Mouse (Mus musculus): ENCODE data around the gene Ppp1r3d.

Gene Ppp1r3d

GRCm38 (mm10) chr2:178414261-178415149 lies at the start of gene Ppp1r3d, which contains the start of gene Fam217b:
Ppp1r3d (minus strand) TSS chr2:178414472.
Fam217b (plus strand) TSS chr2:178414524.
- DNase-seq (ENCODE audit: low read depth, low spot score), result peak; percentile 38

DNA sequence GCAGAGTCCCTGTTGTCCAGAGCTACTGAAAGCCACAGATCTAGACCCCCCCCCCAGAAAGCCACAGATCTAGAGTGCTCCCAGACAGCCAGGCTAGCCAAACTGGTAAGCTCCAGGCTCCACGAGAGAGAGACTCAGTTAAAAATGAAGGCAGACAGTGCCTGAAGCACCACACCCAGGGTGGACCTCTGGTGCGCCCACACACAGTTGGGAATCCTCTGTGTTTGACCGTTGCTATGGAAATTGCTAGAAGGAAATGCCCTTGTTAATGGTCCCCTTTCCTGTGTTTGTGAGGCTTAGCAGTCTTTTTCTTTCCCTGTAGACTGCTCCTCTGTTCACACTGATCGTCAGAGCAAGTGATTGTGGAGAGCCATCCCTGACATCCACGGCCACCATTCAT lies 46.1 kb upstream of the Ppp1r3d start:
- no peak for DNase-seq (ENCODE audit: low read depth, low spot score)

GRCm38 (mm10) chr2:178457414-178457813 lies 43.1 kb upstream of the Ppp1r3d start:
- no peak for DNase-seq (ENCODE audit: low read depth, low spot score)

- DNase-seq (ENCODE audit: low read depth, low spot score), result peak; percentile 49
Measured at GRCm38 (mm10) chr2:178454664-178455516, 40.6 kb upstream of the Ppp1r3d start.

GRCm38 (mm10) chr2:178450961-178451360 lies 36.7 kb upstream of the Ppp1r3d start:
- DNase-seq (ENCODE audit: low read depth, low spot score), result no peak

- no peak for DNase-seq (ENCODE audit: low read depth, low spot score)
Measured at GRCm38 (mm10) chr2:178450236-178450635, 36.0 kb upstream of the Ppp1r3d start.

DNA sequence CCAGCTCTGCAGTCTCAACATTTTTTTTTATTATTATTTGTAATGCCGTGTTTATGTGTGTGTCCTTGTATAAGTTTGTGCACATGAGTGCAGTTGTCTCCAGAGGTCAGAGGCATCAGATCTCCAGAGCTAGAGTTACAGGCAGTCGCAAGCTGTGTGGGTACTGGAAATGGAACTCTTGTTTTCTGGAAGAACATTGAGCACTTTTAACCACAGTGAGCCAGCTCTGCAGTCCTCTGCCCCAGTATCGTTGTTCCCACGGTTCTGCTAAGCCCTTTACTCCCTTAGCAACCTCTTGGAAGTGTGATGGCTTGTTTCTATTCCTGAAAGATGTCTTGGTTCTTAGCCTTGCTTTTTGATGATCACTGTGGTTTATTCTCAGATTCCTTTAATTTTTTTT lies 35.1 kb upstream of the Ppp1r3d start:
- DNase-seq (ENCODE audit: low read depth, low spot score), result no peak

DNA sequence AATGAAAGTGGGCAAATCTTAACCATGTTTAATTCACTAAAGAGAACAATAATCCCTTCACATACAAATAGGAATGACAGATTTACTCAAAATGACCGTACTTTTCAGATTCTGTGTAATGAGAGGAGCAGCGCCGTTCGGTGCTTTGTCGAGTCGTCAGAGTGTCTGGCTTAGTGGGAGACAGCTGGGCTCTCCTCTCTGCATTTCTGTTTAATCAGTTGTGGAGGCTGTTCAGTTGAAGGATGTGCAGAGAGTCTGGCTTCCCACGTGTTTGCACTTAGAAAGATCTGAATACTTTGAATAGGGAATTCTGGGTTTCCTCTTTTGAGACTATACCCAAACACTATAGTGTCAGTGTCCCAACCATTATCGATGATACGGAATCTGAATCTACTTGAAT lies 23.0 kb upstream of the Ppp1r3d start:
- no peak for DNase-seq (ENCODE audit: low read depth, low spot score)

GRCm38 (mm10) chr2:178433903-178434302 lies 19.6 kb upstream of the Ppp1r3d start:
- DNase-seq (ENCODE audit: low read depth, low spot score), result no peak

GRCm38 (mm10) chr2:178433495-178433894 lies 19.2 kb upstream of the Ppp1r3d start:
- DNase-seq (ENCODE audit: low read depth, low spot score), result no peak

GRCm38 (mm10) chr2:178430231-178430630 lies 16.0 kb upstream of the Ppp1r3d start, which contains the start of gene Cdh26:
Cdh26 (plus strand) TSS chr2:178430531.
- DNase-seq (ENCODE audit: low read depth, low spot score), result no peak

DNA sequence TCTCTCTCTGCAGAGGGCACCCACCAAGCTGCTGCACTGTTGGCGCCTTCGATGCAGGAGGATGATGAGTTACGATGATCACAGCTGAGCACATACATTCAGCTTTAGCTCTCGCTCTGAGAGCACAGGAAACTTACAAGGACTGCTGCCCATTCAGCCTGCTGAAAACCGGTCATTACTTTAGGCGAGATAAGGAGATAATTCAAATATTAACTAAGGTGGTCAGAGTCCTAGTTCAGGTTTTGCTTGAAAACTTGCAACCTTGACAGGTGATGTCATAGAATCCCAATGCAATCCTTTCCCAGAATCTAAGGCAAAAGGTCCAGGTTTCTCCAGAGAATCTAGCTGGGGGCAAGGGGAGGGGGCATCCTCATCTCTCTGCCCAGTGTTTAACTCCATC lies 15.2 kb upstream of the Ppp1r3d start:
- DNase-seq (ENCODE audit: low read depth, low spot score), result no peak

DNA sequence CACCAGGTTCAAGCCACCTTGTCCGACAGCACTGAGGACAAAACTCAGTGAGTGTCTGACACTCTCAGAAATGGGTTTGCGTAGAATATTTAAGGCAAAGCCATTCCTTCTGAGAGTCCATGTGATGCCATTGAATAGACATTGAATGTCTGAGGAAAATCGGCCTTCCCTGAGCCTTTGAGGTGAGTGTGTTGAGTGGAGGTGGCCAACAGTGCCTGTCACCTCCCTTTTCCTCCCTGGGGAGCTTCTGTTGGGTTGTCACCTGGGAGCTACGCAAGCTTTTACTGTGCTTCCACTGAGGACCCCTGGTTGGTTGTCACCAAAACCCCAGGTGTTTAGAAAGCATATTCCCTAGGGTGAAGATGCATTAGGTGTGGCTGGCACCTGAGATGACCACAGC lies 14.4 kb upstream of the Ppp1r3d start:
- no peak for DNase-seq (ENCODE audit: low read depth, low spot score)

DNA sequence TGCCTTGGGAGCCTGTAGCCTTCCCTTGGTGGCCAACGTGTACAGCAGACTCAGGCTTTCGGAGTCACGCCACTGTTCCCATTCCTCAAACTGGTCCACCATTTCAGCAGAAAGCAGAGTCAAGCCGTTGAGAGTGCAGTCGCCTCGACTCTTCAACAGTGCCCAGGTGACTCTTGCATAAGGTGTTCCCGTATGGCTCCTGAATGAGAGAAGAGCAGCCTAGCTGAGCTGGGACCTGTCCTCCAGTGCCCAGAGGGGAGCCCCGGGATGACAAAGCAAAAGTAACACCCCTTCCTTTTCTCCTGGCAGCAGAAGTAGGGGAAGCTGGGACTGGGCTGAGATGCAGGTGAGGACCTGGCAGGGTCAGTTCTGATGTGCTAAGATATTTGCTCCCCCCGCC lies 13.9 kb upstream of the Ppp1r3d start:
- DNase-seq (ENCODE audit: low read depth, low spot score), result no peak

DNA sequence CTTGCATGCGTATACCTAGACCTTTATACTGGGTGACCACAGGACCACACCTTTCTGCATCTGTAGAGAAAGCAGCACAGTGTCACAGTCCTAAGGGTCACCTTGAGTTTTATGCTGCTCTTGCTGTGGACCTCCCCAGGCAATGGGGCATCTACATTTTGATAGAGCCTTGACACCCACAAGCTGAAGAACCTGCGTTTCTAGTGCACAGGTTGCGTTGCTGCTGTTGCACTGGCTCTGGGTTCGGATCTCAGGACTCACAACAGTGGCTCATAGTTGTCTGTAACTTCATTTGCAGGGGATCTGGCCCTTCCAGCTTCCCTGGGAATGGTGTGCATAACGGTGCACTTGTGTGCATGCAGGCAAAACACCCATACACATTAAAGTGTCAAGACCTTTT lies 12.9 kb upstream of the Ppp1r3d start:
- no peak for DNase-seq (ENCODE audit: low read depth, low spot score)

DNA sequence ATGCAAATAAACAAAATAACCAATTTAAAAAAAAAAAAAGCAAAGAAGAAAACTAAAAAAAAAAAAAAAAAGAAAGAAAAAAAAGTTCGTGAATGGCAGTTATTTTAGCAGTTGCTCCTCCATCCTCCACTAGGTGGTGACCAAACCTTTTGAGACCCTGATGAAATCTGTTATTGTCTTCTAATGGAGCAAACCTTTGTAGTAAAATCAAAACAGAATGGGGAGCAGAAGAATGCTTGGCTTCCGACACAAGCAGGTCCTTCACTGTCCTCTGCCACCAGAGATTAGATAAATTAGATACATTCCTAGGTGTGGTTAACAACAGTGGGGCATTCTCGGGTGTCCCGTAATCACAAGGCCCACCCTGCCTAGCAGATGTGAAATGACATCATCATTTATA lies 12.0 kb upstream of the Ppp1r3d start:
- peak; percentile 38 for DNase-seq (ENCODE audit: low read depth, low spot score)

- DNase-seq (ENCODE audit: low read depth, low spot score), result no peak
Measured at GRCm38 (mm10) chr2:178423223-178423622, 9.0 kb upstream of the Ppp1r3d start.

- DNase-seq (ENCODE audit: low read depth, low spot score), result peak; percentile 35
Measured at GRCm38 (mm10) chr2:178422186-178422585, 7.9 kb upstream of the Ppp1r3d start.

GRCm38 (mm10) chr2:178421603-178422002 lies 7.3 kb upstream of the Ppp1r3d start:
- DNase-seq (ENCODE audit: low read depth, low spot score), result no peak

DNA sequence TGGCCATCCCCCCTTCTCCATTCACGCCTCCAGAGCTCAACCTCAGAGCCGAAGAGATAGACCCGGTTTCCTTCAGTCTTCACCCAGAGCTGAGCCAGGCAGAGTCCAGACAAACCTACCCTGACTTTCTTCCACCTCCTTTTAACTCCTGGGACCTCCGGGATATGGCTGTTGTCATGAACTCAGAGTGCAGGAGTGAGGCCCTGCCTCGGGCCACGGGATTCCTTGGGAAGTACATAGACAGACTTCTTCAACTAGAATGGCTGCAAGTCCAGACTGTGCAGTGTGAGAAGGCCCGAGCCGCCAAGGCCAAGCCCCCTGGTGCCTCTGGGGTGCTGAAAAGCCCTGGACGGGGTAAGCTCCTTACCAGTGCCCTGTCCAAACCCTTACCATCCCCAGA lies 6.3 kb upstream of the Ppp1r3d start:
- DNase-seq (ENCODE audit: low read depth, low spot score), result no peak

DNA sequence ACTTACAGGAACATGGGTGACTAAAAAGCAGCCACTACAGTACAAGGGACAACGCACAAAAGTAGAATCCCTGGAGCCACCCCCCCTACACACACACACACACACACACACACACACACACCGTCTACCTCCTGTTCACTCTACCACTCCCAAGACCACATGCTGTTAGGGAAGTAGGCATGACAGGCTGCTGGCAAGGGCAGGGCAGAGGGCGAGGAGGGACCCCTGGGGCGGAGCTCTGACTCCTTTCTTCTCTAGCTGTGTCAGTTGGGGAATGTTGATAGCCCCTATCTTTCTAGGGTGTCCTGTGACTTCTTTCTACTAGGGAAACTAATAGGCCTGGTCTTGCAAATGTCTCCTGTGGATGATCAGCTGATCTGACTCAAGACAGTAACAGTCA lies 2.7 kb upstream of the Ppp1r3d start:
- DNase-seq (ENCODE audit: low read depth, low spot score), result no peak

- DNase-seq (ENCODE audit: low read depth, low spot score), result no peak
Measured at GRCm38 (mm10) chr2:178416427-178416826, 2.2 kb upstream of the Ppp1r3d start.

DNA sequence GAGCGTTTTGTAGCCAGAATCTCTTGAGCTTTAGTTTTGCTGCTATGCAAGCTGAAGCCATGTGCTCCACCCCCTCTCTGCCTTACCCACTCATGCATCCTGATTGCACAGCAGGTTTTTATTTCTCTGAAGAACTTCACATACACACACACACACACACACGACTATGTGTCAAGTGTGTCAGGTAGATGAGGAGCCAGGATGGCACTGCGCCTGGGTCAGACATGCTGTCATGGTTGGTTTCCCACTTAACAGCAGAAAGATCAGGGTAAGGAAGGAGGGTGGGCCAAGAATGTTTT lies 827 bp upstream of the Ppp1r3d start:
- no peak for DNase-seq (ENCODE audit: low read depth, low spot score)

Data from embryo, embryonic 11.5 days (tissue).